Mouse (Mus musculus): ENCODE data around the gene Sh3bp5.

DNA sequence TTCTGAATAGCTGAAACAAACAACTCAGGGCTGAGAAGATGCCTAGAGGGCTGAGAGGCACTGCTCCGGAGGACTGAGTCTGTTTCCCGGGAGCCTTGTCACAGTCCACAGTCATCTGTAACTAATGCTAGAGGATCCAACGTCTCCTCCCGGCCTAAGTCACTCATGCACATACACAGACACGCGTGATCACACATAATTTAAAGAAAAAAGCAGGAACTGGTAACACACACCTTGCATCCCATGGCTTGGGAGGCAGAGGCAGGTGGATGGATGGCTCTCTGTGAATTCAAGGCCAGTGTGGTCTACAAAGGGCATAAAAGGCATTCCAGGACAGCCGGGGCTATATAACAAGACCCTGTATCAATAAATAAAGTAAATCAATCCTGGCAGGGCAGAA is 14.9 kb downstream of the Sh3bp5 start:
- TF ChIP-seq CTCF (IDR thresholded peaks at IDR 0.05; ENCODE audit: control insufficient read depth, insufficient read depth, insufficient read length): no peak
- no peak for TF ChIP-seq MYOD1 (IDR thresholded peaks at IDR 0.05; ENCODE audit: control insufficient read depth, insufficient read length, low read depth)
- TF ChIP-seq MAX (IDR thresholded peaks at IDR 0.05): no peak
- TF ChIP-seq FOSL1 (IDR thresholded peaks at IDR 0.05; ENCODE audit: insufficient read depth, low read length, poor library complexity, severe bottlenecking): no peak
- TF ChIP-seq USF1 (IDR thresholded peaks at IDR 0.05; ENCODE audit: low read depth): no peak
- TF ChIP-seq CEBPB (IDR thresholded peaks at IDR 0.05; ENCODE audit: low read depth): no peak
